Mouse (Mus musculus) forebrain, embryonic 11.5 days (tissue): ENCODE data around the gene P4hb. TPM values are rescaled to one million over a fixed set of nuclear protein-coding genes. Genes with fewer than 3 reads are reported as not detected.

ENCODE experiments used
- ATAC-seq: fragments of 200-750 bp; cut with Nextera tagmentation; replicated peaks from 2 replicates; pipeline ENCODE4 v1.8.0; 2017; ENCODE audit warnings: moderate TSS enrichment; ENCODE audit not compliant: low FRiP score
- DNase-seq: peaks from one replicate; pipeline ENCODE4 v3.0.0-alpha.2; 2017; ENCODE audit warnings: low spot score
- H3K27ac ChIP-seq: fragments of 300-500 bp; sonication (generic); 2 replicates; pipeline ENCODE4 v1.5.1; 2014; ENCODE audit warnings: low read depth, low read length
- H3K27me3 ChIP-seq: fragments of 300-500 bp; sonication (generic); 2 replicates; pipeline ENCODE4 v1.6.1; 2014; ENCODE audit warnings: mild to moderate bottlenecking, low read length, mixed read lengths; ENCODE audit not compliant: control insufficient read depth, insufficient read depth
- H3K36me3 ChIP-seq: fragments of 300-500 bp; sonication (generic); 2 replicates; pipeline ENCODE4 v1.6.1; 2014; ENCODE audit warnings: mild to moderate bottlenecking, low read length, moderate library complexity, mixed read lengths; ENCODE audit not compliant: control insufficient read depth, insufficient read depth
- H3K4me1 ChIP-seq: fragments of 300-500 bp; sonication (generic); replicated peaks from 2 replicates; pipeline ENCODE4 v1.6.1; 2014; ENCODE audit warnings: low read length, mixed read lengths; ENCODE audit not compliant: control insufficient read depth, insufficient read depth
- H3K4me2 ChIP-seq: fragments of 300-500 bp; sonication (generic); 2 replicates; pipeline ENCODE4 v1.6.1; 2014; ENCODE audit warnings: low read depth, mild to moderate bottlenecking, low read length, moderate library complexity, mixed read lengths; ENCODE audit not compliant: severe bottlenecking
- H3K4me3 ChIP-seq: fragments of 300-500 bp; sonication (generic); 2 replicates; pipeline ENCODE4 v1.5.1; 2014; ENCODE audit warnings: low read depth, low read length
- H3K9ac ChIP-seq: fragments of 300-500 bp; sonication (generic); 2 replicates; pipeline ENCODE4 v1.6.1; 2014; ENCODE audit warnings: low read length
- H3K9me3 ChIP-seq: fragments of 300-500 bp; sonication (generic); 2 replicates; pipeline ENCODE4 v1.6.1; 2016; ENCODE audit warnings: low read length, mixed read lengths; ENCODE audit not compliant: control insufficient read depth
- WGBS: fragments of 180-500 bp; shearing (Covaris S2); extraction: QIAGEN DNeasy Blood & Tissue Kit; methylation state at CpG from one replicate; pipeline ENCODE4 v1.1.7; 2014; 5-methylcytosine and 5-hydroxymethylcytosine counted together
- polyA plus RNA-seq: library from polyadenylated mRNA; unstranded; fragments of >200 nt; fragmentation: Nextera tagmentation; extraction: Ambion mirVana; gene quantifications from 2 replicates; pipeline ENCODE4 v1.2.1, GENCODE M21; 2014

Gene P4hb
- polyA plus RNA-seq, 1 experiment from 2014 or later: 439 TPM

DNA sequence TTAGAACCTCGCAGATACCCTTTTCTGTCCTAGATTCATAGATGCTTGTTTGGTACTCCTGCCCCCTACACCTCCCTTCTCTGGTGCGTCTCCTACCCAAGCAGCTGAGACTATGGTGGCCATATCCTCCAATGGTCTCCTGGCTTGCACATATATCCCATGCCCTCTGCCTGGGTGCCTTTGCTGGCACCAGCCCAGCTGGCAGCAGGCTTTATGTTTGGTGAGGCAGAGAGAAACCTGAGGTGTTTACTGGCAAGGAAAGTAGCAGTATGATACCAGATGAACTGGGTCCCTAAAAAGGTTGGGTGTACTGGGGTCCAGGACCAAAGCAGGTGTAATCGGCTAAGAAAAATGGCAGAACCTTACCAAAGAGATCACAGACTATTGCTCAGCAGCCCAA is 27.1 kb downstream of the P4hb start:
- no peak overlapping the region for H3K9ac ChIP-seq
- H3K27ac ChIP-seq: no peak overlapping the region
- 96% methylated on average over 3 of the region's 3 CpGs for WGBS
- no peaks in the 10 kb centered on the region for H3K27me3 ChIP-seq
- no peak overlapping the region for H3K4me2 ChIP-seq
- no peak overlapping the region for H3K4me3 ChIP-seq
- DNase-seq (no peak), ATAC-seq (no peak)
- H3K9me3 ChIP-seq: no peaks in the 10 kb centered on the region
- H3K4me1 ChIP-seq: peaks cover 3% of the 10 kb centered on the region; the same call in 1 of the 2 replicates
- H3K36me3 ChIP-seq: peaks cover 11% of the 10 kb centered on the region; the same call in 1 of the 2 replicates

DNA sequence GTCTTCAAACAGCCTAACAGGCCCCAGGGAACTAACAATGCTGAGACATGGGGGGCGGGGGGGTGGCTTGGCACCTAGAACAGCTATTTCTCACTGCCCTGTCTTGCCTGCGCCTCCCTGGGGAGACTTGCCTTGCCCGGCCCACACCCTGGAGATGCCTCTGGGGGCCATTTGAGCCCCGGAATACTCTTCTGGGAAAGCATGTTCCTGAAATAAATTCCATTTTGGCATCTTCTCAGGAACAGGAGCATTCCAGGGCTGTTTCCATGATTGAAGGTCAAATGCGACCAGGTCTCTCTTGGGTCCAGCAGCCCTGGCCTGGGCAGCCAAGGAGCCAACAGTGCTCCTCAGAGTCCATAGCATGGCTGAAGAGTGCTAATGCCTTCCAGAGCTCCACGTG is 30.7 kb downstream of the P4hb start:
- H3K4me1 ChIP-seq: peaks cover 7% of the 10 kb centered on the region
- no peaks in the 10 kb centered on the region for H3K27me3 ChIP-seq
- H3K9ac ChIP-seq: no peak overlapping the region
- H3K9me3 ChIP-seq: no peaks in the 10 kb centered on the region
- peaks cover 11% of the 10 kb centered on the region; the same call in 1 of the 2 replicates for H3K36me3 ChIP-seq
- H3K4me2 ChIP-seq: no peak overlapping the region
- H3K4me3 ChIP-seq: no peak overlapping the region
- no peak overlapping the region for H3K27ac ChIP-seq
- ATAC-seq (no peak), DNase-seq (no peak)
- WGBS: 91% methylated on average over 6 of the region's 6 CpGs

DNA sequence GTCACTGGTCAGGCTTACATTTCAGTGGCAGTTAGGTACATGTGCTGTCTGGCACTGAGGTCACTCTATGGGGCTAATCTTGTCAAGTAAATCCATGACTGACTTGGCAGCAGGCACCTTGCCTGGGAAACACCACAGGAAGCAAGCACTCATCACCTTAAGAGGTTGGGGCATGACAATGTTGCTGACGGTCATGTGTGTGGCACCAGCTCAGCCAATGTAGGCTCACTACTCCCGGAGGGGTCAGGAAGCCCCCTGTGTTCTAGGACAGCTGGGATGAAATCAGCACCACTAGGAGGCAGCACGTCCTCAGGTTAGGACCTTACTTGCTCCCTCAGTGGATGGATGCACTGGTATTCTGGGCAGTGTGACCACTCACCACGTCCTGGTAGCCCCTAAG is 31.1 kb downstream of the P4hb start:
- H3K9ac ChIP-seq: no peak overlapping the region
- no peak overlapping the region for H3K4me3 ChIP-seq
- WGBS: 43% methylated on average over 4 of the region's 4 CpGs
- no peak overlapping the region for H3K27ac ChIP-seq
- no peaks in the 10 kb centered on the region for H3K27me3 ChIP-seq
- DNase-seq (no peak), ATAC-seq (no peak)
- H3K4me2 ChIP-seq: no peak overlapping the region
- peaks cover 11% of the 10 kb centered on the region; the same call in 1 of the 2 replicates for H3K36me3 ChIP-seq
- H3K9me3 ChIP-seq: no peaks in the 10 kb centered on the region
- H3K4me1 ChIP-seq: peaks cover 7% of the 10 kb centered on the region

DNA sequence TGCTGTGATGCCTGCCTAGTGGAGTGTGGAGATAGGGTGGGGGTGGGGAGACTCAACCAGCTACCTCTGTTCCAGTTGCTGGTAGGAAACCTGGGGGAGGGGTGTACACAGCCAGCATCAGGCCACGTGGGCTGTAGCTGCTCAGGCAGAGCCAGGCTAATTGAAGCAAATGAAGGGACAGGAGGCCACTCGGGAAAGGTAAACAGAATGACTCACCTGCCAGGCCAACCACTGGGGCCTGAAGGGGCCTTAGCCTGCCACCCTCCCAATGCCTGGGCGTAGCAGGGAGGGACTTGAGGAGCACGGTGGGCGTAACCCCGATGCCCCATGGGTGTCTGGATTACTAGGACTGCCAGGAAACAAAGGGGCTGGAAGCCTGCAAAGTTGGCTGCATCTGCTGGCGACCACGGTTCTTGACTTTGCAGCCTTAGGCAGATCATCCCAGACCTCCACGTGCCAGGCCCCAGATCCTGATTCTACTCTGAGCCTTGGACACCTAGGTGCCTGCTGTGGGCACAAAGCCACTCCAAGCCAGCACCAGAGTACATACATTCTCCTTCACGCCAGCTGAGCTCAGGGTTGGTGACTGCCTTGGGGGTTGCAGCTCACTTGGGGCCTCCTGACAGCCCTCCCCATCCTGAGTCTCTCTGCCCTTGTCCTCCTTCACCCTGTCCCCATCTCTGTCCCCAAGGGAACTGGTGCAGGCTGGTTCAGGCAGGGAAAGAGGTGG is 33.6 kb downstream of the P4hb start:
- peaks cover 8% of the 10 kb centered on the region; the same call in 1 of the 2 replicates for H3K36me3 ChIP-seq
- no peak overlapping the region for H3K27ac ChIP-seq
- H3K4me1 ChIP-seq: peaks cover 7% of the 10 kb centered on the region
- no peaks in the 10 kb centered on the region for H3K9me3 ChIP-seq
- peak; percentile 53; the same call in 1 of the 2 replicates for ATAC-seq
- 27% methylated on average over 10 of the region's 10 CpGs for WGBS
- H3K4me3 ChIP-seq: no peak overlapping the region
- peak; percentile 51 for DNase-seq
- H3K27me3 ChIP-seq: no peaks in the 10 kb centered on the region
- peak overlapping the region; percentile 7; the same call in 1 of the 2 replicates for H3K9ac ChIP-seq
- no peak overlapping the region for H3K4me2 ChIP-seq

DNA sequence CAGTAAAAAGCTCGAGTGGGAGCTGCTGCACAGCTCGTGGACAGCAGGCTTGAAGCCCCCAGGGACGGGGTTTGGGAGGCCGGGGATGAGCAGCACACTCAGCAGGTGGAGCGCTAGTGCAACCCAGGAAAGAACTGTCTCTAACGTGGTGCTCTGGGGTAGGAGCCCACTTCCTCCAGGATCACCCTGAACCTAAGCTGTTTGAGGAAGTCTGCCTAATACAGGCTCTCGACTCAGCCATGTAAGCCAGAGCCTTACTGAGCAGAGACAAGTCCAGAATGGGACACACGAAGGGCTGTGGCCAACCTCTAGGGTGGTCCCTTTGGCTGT is 34.1 kb downstream of the P4hb start:
- Histone ChIP-seq H3K9ac (no peak overlapping the region), H3K36me3 (peaks cover 8% of the 10 kb centered on the region; the same call in 1 of the 2 replicates), H3K27me3 (no peaks in the 10 kb centered on the region), H3K9me3 (no peaks in the 10 kb centered on the region), H3K4me1 (peaks cover 7% of the 10 kb centered on the region), H3K4me3 (no peak overlapping the region), H3K27ac (no peak overlapping the region), H3K4me2 (no peak overlapping the region)
- ATAC-seq (no peak; the same call in 1 of the 2 replicates), DNase-seq (no peak)
- WGBS: 54% methylated on average over 8 of the region's 8 CpGs

DNA sequence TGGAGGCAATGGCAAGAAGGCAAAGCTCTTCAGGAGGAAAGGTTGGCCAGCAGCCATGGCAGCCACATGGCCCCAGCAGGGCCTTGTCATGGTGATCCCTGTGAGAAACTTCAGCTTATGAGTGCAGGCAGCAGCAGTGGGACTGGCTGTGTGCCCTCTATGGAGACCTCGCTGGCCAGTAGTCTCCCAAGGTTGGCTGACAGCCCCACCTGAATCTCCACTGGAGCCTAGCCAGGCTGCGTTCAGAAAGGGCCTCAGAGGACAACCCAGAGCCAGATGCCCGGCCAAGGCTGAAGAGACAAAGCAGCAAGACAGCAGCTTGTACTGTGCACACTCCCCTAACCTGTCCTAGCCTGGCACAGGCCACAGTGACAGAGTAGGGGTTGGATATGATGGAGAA is 34.6 kb downstream of the P4hb start:
- Histone ChIP-seq H3K4me2 (no peak overlapping the region), H3K4me1 (peaks cover 7% of the 10 kb centered on the region), H3K9me3 (no peaks in the 10 kb centered on the region), H3K36me3 (peaks cover 5% of the 10 kb centered on the region; the same call in 1 of the 2 replicates), H3K9ac (no peak overlapping the region), H3K4me3 (no peak overlapping the region), H3K27ac (no peak overlapping the region), H3K27me3 (no peaks in the 10 kb centered on the region)
- ATAC-seq: no peak
- DNase-seq: peak; percentile 38
- WGBS: 85% methylated on average over 3 of the region's 3 CpGs

DNA sequence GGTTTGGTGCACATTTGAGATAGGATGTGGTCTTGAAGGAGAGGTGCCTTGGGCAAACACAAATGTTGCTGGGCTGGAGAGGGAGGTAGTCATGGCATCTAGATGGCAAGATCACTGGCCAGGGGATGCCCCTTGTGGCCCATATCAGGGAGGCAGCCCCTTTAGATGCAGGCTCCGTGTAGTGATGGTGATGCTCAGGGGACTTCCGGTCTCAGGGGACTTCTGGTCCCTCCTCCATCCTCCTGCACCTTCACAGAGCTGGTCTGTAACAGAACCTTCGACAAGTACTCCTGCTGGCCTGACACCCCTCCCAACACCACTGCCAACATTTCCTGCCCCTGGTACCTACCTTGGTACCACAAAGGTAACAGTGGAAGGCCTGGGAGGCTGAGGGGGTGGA is 37.2 kb downstream of the P4hb start:
- WGBS: 78% methylated on average over 3 of the region's 3 CpGs
- Histone ChIP-seq H3K4me2 (no peak overlapping the region), H3K4me1 (peaks cover 11% of the 10 kb centered on the region), H3K27ac (no peak overlapping the region), H3K27me3 (peaks cover 14% of the 10 kb centered on the region), H3K9me3 (no peaks in the 10 kb centered on the region), H3K4me3 (no peak overlapping the region), H3K36me3 (no peaks in the 10 kb centered on the region), H3K9ac (no peak overlapping the region)
- ATAC-seq: no peak
- no peak for DNase-seq

DNA sequence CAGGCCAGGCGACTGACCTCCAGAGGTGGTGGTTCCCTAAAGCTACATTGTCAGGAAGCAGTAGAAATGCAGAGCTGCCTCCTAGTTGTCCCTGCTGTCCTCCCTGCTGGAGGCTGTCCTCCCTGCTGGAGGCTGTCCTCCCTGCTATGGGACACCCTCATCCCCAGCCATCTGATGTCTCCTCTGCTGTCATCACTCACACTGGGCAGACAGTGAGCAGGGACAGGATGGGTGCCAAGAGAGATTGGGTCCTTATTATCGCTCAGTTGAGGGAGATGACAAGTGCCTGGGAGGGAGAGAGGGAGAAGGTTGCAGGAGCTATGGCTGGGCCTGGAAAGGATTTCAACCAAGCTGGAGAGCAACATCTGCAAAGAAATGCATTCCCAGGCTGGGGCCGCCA is 37.9 kb downstream of the P4hb start:
- H3K27me3 ChIP-seq: peaks cover 21% of the 10 kb centered on the region
- no peak overlapping the region for H3K4me2 ChIP-seq
- ATAC-seq: no peak

DNA sequence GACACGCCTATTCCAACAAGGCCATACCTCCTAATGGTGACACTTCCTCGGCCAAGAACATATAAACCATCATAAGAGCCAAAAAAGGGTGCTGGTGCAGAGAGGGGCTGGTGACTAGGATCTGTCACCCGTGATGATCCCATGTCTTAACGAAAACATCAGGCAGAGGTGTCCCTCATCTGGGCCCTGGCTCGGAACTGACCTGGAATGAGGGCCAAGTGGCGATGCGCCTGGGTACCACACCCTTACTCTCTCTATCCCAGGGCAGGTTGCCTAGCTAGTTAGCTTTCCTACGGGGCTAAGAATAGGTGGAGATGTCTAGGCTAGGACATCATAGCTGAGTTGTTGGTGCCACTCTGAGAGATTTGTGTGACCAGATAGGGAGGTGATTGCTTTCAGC is 39.0 kb downstream of the P4hb start:
- no peak overlapping the region for H3K4me3 ChIP-seq
- H3K27me3 ChIP-seq: peaks cover 31% of the 10 kb centered on the region
- ATAC-seq (no peak), DNase-seq (peak; percentile 43)
- H3K4me2 ChIP-seq: no peak overlapping the region
- H3K36me3 ChIP-seq: no peaks in the 10 kb centered on the region
- 86% methylated on average over 8 of the region's 8 CpGs for WGBS
- peaks cover 7% of the 10 kb centered on the region for H3K4me1 ChIP-seq
- no peaks in the 10 kb centered on the region for H3K9me3 ChIP-seq
- H3K9ac ChIP-seq: no peak overlapping the region
- no peak overlapping the region for H3K27ac ChIP-seq

More for the DNA sequence above, 37.9 kb downstream of the P4hb start:
- no peaks in the 10 kb centered on the region for H3K9me3 ChIP-seq
- no peaks in the 10 kb centered on the region for H3K36me3 ChIP-seq
- 80% methylated on average over 3 of the region's 3 CpGs for WGBS
- DNase-seq: no peak
- no peak overlapping the region for H3K4me3 ChIP-seq
- H3K27ac ChIP-seq: no peak overlapping the region
- H3K9ac ChIP-seq: no peak overlapping the region; the same call in 1 of the 2 replicates
- peaks cover 13% of the 10 kb centered on the region for H3K4me1 ChIP-seq
